28 mouse cellular contexts compared by ENCODE assay signal in the genomic region with DNA sequence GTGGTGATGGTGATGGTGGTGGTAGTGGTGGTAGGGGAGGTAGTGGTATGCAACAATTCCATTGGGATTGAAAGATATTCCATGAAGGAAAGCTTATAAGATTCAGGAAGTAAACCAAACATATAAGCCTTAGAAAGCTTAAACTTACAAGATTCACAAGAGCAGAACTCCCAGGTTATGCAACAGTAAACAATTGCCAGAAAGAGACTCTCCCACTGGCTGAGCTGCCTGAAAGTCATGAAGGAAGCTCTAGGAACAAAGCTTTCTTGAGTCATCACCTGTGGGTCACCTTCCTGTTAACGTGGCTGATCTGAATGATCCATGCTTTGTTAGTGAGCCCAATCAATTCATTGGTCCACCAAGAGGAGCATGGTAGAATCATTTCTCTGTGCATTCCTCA.
"Had no signal": no experiment of that assay in that cellular context is flagged by ENCODE, and none has a peak within 500 bp of the region (broad histone marks: within the 10 kb centered on the region; RNA-seq: fewer than 3 reads in every experiment).

No protein-coding gene starts in this region.

- ATAC-seq: forebrain, embryonic 13.5 days; forebrain, embryonic 14.5 days; forebrain, embryonic 15.5 days; forebrain, embryonic 16.5 days had no signal

- DNase-seq: cerebellum, adult 8-10 months; cerebellum, adult 9-10 months; cerebellum, adult 9-11 months; cerebellum, postnatal 10 days; cerebellum, postnatal 14 days; cerebellum, postnatal 25 days; cerebellum, postnatal 36 days; embryo, embryonic 11 days; forebrain, postnatal 0 days; gastrocnemius, adult 2 months; gastrocnemius, postnatal 10 days; gastrocnemius, postnatal 14 days; gastrocnemius, postnatal 25 days; gastrocnemius, postnatal 36 days; heart, adult 11 months; heart, adult 18-20 months; heart, adult 2 months had no signal

- H3K4me3 ChIP-seq: embryonic facial prominence, embryonic 10.5 days; embryonic facial prominence, embryonic 12.5 days; embryonic facial prominence, embryonic 13.5 days; embryonic facial prominence, embryonic 15.5 days; erythroblast, embryonic 14.5 days; forebrain, embryonic 10.5 days; forebrain, embryonic 12.5 days; forebrain, embryonic 13.5 days; forebrain, embryonic 15.5 days; gastrocnemius, adult 2 months; heart, adult 2 months had no signal

- H3K27ac ChIP-seq: embryonic facial prominence, embryonic 10.5 days; embryonic facial prominence, embryonic 12.5 days; embryonic facial prominence, embryonic 13.5 days; embryonic facial prominence, embryonic 15.5 days; forebrain, embryonic 10.5 days; forebrain, embryonic 12.5 days; forebrain, embryonic 13.5 days; forebrain, embryonic 15.5 days; gastrocnemius, adult 2 months; heart, adult 2 months had no signal
